ENCODE assay signal across 10 mouse cellular contexts in the genomic region with DNA sequence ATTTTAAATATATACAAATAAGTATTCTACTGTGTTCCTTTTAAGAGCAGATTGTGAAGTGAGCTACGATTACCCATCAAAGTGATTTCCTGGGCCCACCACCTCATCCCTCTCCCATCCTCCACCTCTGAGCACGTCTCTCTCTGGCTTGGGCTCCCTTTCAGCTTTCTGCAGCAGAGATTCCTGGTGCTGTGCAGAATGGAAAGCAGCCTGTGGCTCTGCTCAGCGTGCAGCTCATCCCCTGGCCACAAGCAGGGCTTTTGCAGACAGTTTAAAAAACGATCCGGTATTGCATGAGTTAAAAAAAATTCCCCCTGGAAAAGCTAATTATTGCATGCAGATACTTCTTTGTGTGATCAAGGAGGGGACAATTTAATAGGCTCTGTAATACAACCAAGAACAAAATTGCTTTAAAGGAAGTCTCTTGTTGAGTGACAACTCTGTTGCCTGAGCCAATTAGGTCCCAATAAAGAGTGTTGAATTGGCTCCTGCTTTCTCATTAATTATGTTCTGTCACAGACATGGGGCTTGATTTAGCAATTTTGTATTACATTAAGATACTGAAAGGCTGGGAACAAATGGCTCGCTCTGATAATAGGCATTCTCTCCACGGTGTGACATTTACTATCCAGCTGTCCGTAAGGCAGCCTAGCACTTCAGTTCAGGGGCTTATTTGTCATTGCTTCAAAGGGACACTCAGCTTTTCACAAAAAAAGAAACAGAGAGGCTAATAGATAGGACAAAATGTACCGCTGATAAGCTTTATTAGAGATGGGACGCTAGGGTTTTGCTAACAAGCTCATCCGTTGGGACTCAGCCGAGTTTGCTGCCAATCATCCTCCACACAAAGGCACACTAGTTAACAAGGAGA.
DNase-seq lines count a peak whose midpoint lies in the region; ATAC-seq and TF ChIP-seq lines count a peak whose summit lies in the region.
"Had no signal": no experiment of that assay in that cellular context is flagged by ENCODE, and none has a peak within 500 bp of the region (broad histone marks: within the 10 kb centered on the region; RNA-seq: fewer than 3 reads in every experiment).

No protein-coding gene starts in this region.

- no peak overlapping the region; the same call in 1 of the 2 replicates for H3K9ac ChIP-seq in heart, embryonic 12.5 days
- H3K9ac ChIP-seq: liver, embryonic 13.5 days had no signal

- H3K4me1 ChIP-seq in heart, embryonic 12.5 days (replicated peaks), result no peaks in the 10 kb centered on the region
- peaks cover 8% of the 10 kb centered on the region for H3K4me1 ChIP-seq in testis, adult 2 months (ENCODE audit: control insufficient read depth, insufficient read depth, low read length)
- H3K4me1 ChIP-seq: liver, embryonic 13.5 days had no signal

- no peak for TF ChIP-seq CTCF in testis, adult 2 months (IDR thresholded peaks at IDR 0.05; ENCODE audit: control insufficient read depth, insufficient read depth, insufficient replicate concordance, low read depth, low read length)

- intact Hi-C loops in heart, postnatal 25 days (cut with DNase I), result no loop called here

- no peaks in the 10 kb centered on the region for H3K9me3 ChIP-seq in heart, embryonic 12.5 days (replicated peaks)
- H3K9me3 ChIP-seq: liver, embryonic 13.5 days had no signal

- ATAC-seq in heart, embryonic 12.5 days (ENCODE audit: insufficient number of reproducible peaks, low FRiP score), result no peak
- ATAC-seq in inflammation-experienced regulatory T-cells, adult 6 months, result no peak

- no peak for TF ChIP-seq POLR2A in testis, adult 2 months (IDR thresholded peaks at IDR 0.05; ENCODE audit: control insufficient read depth, low read depth, low read length)

- peak overlapping the region; percentile 33 for H3K4me2 ChIP-seq in heart, embryonic 12.5 days
- H3K4me2 ChIP-seq: liver, embryonic 13.5 days had no signal

- H3K36me3 ChIP-seq in heart, embryonic 12.5 days, result no peaks in the 10 kb centered on the region
- no peaks in the 10 kb centered on the region for H3K36me3 ChIP-seq in testis, adult 2 months (ENCODE audit: control insufficient read depth, insufficient read depth, low read length)
- H3K36me3 ChIP-seq: liver, embryonic 13.5 days had no signal

- no peak overlapping the region for H3K4me3 ChIP-seq in heart, embryonic 12.5 days
- H3K4me3 ChIP-seq in testis, adult 2 months (ENCODE audit: control insufficient read depth, low read depth, low read length), result no peak overlapping the region
- H3K4me3 ChIP-seq: liver, embryonic 13.5 days had no signal

- H3K27me3 ChIP-seq in heart, embryonic 12.5 days (replicated peaks), result no peaks in the 10 kb centered on the region
- H3K27me3 ChIP-seq in testis, adult 2 months (ENCODE audit: control insufficient read depth, insufficient read depth, low read length), result no peaks in the 10 kb centered on the region
- H3K27me3 ChIP-seq: liver, embryonic 13.5 days had no signal

- no peak overlapping the region for H3K27ac ChIP-seq in heart, embryonic 12.5 days (ENCODE audit: poor library complexity, severe bottlenecking)
- 0 out of 2 replicates have a peak overlapping the region, but pooled peaks have one; percentile 17 for H3K27ac ChIP-seq in testis, adult 2 months (ENCODE audit: control insufficient read depth, insufficient read depth, low read depth, low read length)
- H3K27ac ChIP-seq: liver, embryonic 13.5 days had no signal

- 27% methylated on average over 12 of the region's 12 CpGs for WGBS in heart, embryonic 12.5 days

- DNase-seq in heart, postnatal 25 days (ENCODE audit: low spot score), result no peak
- DNase-seq in testis, postnatal 10 days (ENCODE audit: low spot score), result no peak
- peak; percentile 3 for DNase-seq in lung, postnatal 36 days
- DNase-seq in kidney, postnatal 36 days, result no peak
- DNase-seq in adrenal gland, postnatal 36 days, result no peak
- DNase-seq: heart, postnatal 4 days; liver, embryonic 13.5 days had no signal
